Mouse (Mus musculus) hindbrain, embryonic 14.5 days (tissue): ENCODE data around the gene Napsa. TPM values are rescaled to one million over a fixed set of nuclear protein-coding genes. Genes with fewer than 3 reads are reported as not detected.

Experiments used
- ATAC-seq: fragments of 200-750 bp; cut with Nextera tagmentation; 2 replicates; pipeline ENCODE4 v1.8.0; 2017; ENCODE audit warnings: moderate number of reproducible peaks, mild to moderate bottlenecking, moderate TSS enrichment, moderate library complexity; ENCODE audit not compliant: low FRiP score
- DNase-seq: peaks from one replicate; pipeline ENCODE4 v3.0.0-alpha.2; 2015; ENCODE audit warnings: low spot score
- H3K27ac ChIP-seq: fragments of 300-500 bp; sonication (generic); 2 replicates; pipeline ENCODE4 v1.5.1; 2014; ENCODE audit warnings: mild to moderate bottlenecking, moderate library complexity
- H3K27me3 ChIP-seq: fragments of 300-500 bp; sonication (generic); 2 replicates; pipeline ENCODE4 v1.6.1; 2014; ENCODE audit warnings: mild to moderate bottlenecking, low read length, mixed read lengths; ENCODE audit not compliant: control insufficient read depth, insufficient read depth
- H3K36me3 ChIP-seq: fragments of 300-500 bp; sonication (generic); replicated peaks from 2 replicates; pipeline ENCODE4 v1.6.1; 2014; ENCODE audit not compliant: control insufficient read depth, insufficient read depth
- H3K4me1 ChIP-seq: fragments of 300-500 bp; sonication (generic); replicated peaks from 2 replicates; pipeline ENCODE4 v1.6.1; 2014; ENCODE audit warnings: antibody characterized with exemption, low read length, mixed read lengths; ENCODE audit not compliant: control insufficient read depth, insufficient read depth
- H3K4me2 ChIP-seq: fragments of 300-500 bp; sonication (generic); replicated peaks from 2 replicates; pipeline ENCODE4 v1.6.1; 2014; ENCODE audit warnings: mild to moderate bottlenecking, moderate library complexity
- H3K4me3 ChIP-seq: fragments of 300-500 bp; sonication (generic); replicated peaks from 2 replicates; pipeline ENCODE4 v1.5.1; 2014; ENCODE audit warnings: mild to moderate bottlenecking, low read length
- H3K9ac ChIP-seq: fragments of 300-500 bp; sonication (generic); 2 replicates; pipeline ENCODE4 v1.6.1; 2014
- H3K9me3 ChIP-seq: fragments of 300-500 bp; sonication (generic); 2 replicates; pipeline ENCODE4 v1.6.1; 2016; ENCODE audit warnings: low read length; ENCODE audit not compliant: control insufficient read depth
- WGBS: fragments of 180-500 bp; shearing (Covaris S2); extraction: QIAGEN DNeasy Blood & Tissue Kit; methylation state at CpG from one replicate; pipeline ENCODE4 v1.1.7; 2014; 5-methylcytosine and 5-hydroxymethylcytosine counted together
- polyA plus RNA-seq: library from polyadenylated mRNA; unstranded; fragments of >200 nt; fragmentation: Nextera tagmentation; extraction: Ambion mirVana; gene quantifications from 2 replicates; pipeline ENCODE4 v1.2.1, GENCODE M21; 2014

Napsa gene
- polyA plus RNA-seq, 1 experiment from 2014 or later = 1.0 TPM

GRCm38 (mm10) chr7:44560435-44561400, 11.5 kb upstream of the Napsa start:
- ATAC-seq (peak; percentile 37; the same call in 1 of the 2 replicates), DNase-seq (peak; percentile 93)
- Histone ChIP-seq H3K4me1 (no peaks in the 10 kb centered on the region), H3K9me3 (no peaks in the 10 kb centered on the region), H3K4me2 (no peak overlapping the region), H3K36me3 (no peaks in the 10 kb centered on the region), H3K9ac (no peak overlapping the region), H3K4me3 (no peak overlapping the region), H3K27ac (no peak overlapping the region), H3K27me3 (no peaks in the 10 kb centered on the region)
- WGBS = 56% methylated on average over 18 of the region's 18 CpGs

GRCm38 (mm10) chr7:44563284-44563683, 8.9 kb upstream of the Napsa start:
- DNase-seq (no peak), ATAC-seq (no peak)
- H3K27me3 ChIP-seq = no peaks in the 10 kb centered on the region
- WGBS = 59% methylated on average over 8 of the region's 8 CpGs
- no peak overlapping the region for H3K4me3 ChIP-seq
- H3K4me1 ChIP-seq = no peaks in the 10 kb centered on the region
- H3K9ac ChIP-seq = no peak overlapping the region
- H3K36me3 ChIP-seq = no peaks in the 10 kb centered on the region
- no peaks in the 10 kb centered on the region for H3K9me3 ChIP-seq
- no peak overlapping the region for H3K4me2 ChIP-seq
- no peak overlapping the region for H3K27ac ChIP-seq

GRCm38 (mm10) chr7:44564486-44564885, 7.7 kb upstream of the Napsa start:
- WGBS = 87% methylated on average over 10 of the region's 10 CpGs
- no peak overlapping the region for H3K27ac ChIP-seq
- no peak for DNase-seq
- H3K9me3 ChIP-seq = no peaks in the 10 kb centered on the region
- no peaks in the 10 kb centered on the region for H3K36me3 ChIP-seq
- no peak overlapping the region for H3K4me3 ChIP-seq
- H3K4me1 ChIP-seq = no peaks in the 10 kb centered on the region
- no peak overlapping the region for H3K9ac ChIP-seq
- no peak overlapping the region for H3K4me2 ChIP-seq
- no peak for ATAC-seq
- no peaks in the 10 kb centered on the region for H3K27me3 ChIP-seq

- Histone ChIP-seq H3K27me3 (no peaks in the 10 kb centered on the region), H3K9ac (no peak overlapping the region), H3K4me1 (no peaks in the 10 kb centered on the region), H3K36me3 (no peaks in the 10 kb centered on the region), H3K27ac (no peak overlapping the region), H3K4me2 (no peak overlapping the region), H3K9me3 (no peaks in the 10 kb centered on the region), H3K4me3 (no peak overlapping the region)
- ATAC-seq (no peak), DNase-seq (no peak)
- WGBS = 79% methylated on average over 6 of the region's 6 CpGs
These were observed 6.8 kb upstream of the Napsa start for GRCm38 (mm10) chr7:44565414-44565813.

- Histone ChIP-seq H3K4me1 (no peaks in the 10 kb centered on the region), H3K9me3 (no peaks in the 10 kb centered on the region), H3K27me3 (no peaks in the 10 kb centered on the region), H3K27ac (no peak overlapping the region), H3K4me2 (no peak overlapping the region), H3K4me3 (no peak overlapping the region), H3K36me3 (no peaks in the 10 kb centered on the region), H3K9ac (no peak overlapping the region)
- WGBS = 84% methylated on average over 9 of the region's 9 CpGs
- ATAC-seq (no peak), DNase-seq (no peak)
These were observed 3.4 kb upstream of the Napsa start for GRCm38 (mm10) chr7:44568803-44569202.

- no peaks in the 10 kb centered on the region for H3K27me3 ChIP-seq
- H3K9me3 ChIP-seq = no peaks in the 10 kb centered on the region
- H3K4me2 ChIP-seq = no peak overlapping the region
- DNase-seq (no peak), ATAC-seq (no peak)
- 86% methylated on average over 6 of the region's 6 CpGs for WGBS
- H3K9ac ChIP-seq = no peak overlapping the region
- H3K4me3 ChIP-seq = no peak overlapping the region
- no peaks in the 10 kb centered on the region for H3K36me3 ChIP-seq
- H3K4me1 ChIP-seq = no peaks in the 10 kb centered on the region
- H3K27ac ChIP-seq = no peak overlapping the region
These were observed 1.2 kb upstream of the Napsa start for GRCm38 (mm10) chr7:44570989-44571388.

GRCm38 (mm10) chr7:44571811-44572210, 369 bp upstream of the Napsa start:
- Histone ChIP-seq H3K4me3 (no peak overlapping the region), H3K4me1 (no peaks in the 10 kb centered on the region), H3K27ac (no peak overlapping the region), H3K4me2 (no peak overlapping the region), H3K36me3 (no peaks in the 10 kb centered on the region), H3K9ac (no peak overlapping the region), H3K9me3 (no peaks in the 10 kb centered on the region), H3K27me3 (no peaks in the 10 kb centered on the region)
- no peak for ATAC-seq
- no peak for DNase-seq
- 35% methylated on average over 4 of the region's 4 CpGs for WGBS

- H3K4me1 ChIP-seq = no peaks in the 10 kb centered on the region
- H3K9ac ChIP-seq = no peak overlapping the region
- no peaks in the 10 kb centered on the region for H3K9me3 ChIP-seq
- 72% methylated on average over 5 of the region's 5 CpGs for WGBS
- no peak overlapping the region for H3K4me3 ChIP-seq
- no peaks in the 10 kb centered on the region for H3K27me3 ChIP-seq
- ATAC-seq = no peak
- H3K27ac ChIP-seq = no peak overlapping the region
- no peaks in the 10 kb centered on the region for H3K36me3 ChIP-seq
- DNase-seq = no peak
- H3K4me2 ChIP-seq = no peak overlapping the region
These were observed 840 bp downstream of the Napsa start for GRCm38 (mm10) chr7:44572956-44573484.

- 53% methylated on average over 5 of the region's 5 CpGs for WGBS
- ATAC-seq = no peak
- H3K27me3 ChIP-seq = no peaks in the 10 kb centered on the region
These were observed 4.2 kb downstream of the Napsa start for GRCm38 (mm10) chr7:44576333-44576844.

More at GRCm38 (mm10) chr7:44576333-44576844, 4.2 kb downstream of the Napsa start:
- Histone ChIP-seq H3K36me3 (no peaks in the 10 kb centered on the region), H3K9ac (no peak overlapping the region), H3K4me1 (no peaks in the 10 kb centered on the region), H3K4me3 (no peak overlapping the region), H3K4me2 (no peak overlapping the region), H3K9me3 (no peaks in the 10 kb centered on the region), H3K27ac (no peak overlapping the region)
- DNase-seq = no peak
